Mouse (Mus musculus) frontal cortex, postnatal 36 days (tissue): ENCODE measurements around the gene Inpp4a.

Source experiments
- DNase-seq, 2 experiments: peaks; one replicate each; pipeline ENCODE4 v3.0.0; 2022; ENCODE audit warnings: low spot score in 2 of 2

Inpp4a gene

DNA sequence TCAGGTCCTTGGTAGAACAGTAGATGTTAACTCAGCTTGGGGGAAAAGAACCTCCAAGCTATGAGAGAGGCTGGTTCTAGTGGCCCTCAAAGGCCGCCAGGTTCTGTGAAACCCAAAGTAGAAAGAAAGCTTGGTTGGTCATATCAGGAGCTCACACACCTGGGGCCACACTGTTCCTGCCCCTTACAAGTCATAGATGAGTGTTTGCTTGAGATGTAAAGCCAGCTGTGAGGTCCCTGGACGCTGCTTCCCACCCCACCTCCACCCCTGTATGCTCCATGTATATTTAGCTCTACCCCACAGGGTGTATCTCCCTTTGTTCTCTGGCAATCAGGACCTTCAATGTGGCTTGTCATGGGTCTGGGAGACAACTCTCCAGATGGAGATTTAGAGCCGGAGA, 109.0 kb downstream of the Inpp4a start:
- DNase-seq: no peak

DNA sequence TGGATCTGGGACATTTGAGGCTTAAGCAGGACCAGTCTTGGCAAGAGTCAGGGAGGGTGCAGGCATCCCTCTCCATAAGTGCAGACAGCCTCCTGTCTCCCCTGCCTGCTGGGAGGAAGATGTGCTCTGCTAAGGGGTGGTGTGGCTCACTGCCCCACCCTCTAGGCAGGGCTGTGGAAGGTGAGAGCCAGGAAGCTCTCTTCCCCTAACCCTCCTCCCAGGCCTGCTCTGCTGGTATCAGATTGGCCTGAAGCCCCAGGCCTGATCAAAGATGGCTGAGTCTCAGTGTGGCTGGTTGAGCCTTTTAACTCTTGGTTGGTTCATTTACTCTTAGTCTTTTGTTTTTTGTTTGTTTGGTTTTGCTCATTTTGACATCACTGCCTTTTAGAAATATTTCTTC, 110.0 kb downstream of the Inpp4a start:
- no peak for DNase-seq

DNA sequence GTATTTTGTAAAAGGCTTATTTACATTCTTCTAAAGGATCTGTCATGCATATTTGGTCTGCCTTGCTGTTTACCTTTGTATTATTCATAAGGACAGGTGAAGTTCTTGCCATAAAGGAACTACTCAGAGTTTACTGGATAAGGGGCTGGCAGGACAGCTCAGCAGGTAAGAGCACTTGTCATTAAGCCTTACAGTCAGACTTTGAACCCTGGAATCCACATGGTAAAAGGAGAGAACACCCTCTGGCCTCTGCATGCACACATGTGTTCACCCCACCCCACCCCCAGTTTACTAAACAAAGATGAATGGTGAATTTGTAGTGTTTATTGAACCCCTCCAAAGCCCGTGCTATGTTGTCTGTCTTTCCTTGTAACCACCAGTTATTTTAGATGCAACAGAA, 115.7 kb downstream of the Inpp4a start:
- DNase-seq: no peak

DNA sequence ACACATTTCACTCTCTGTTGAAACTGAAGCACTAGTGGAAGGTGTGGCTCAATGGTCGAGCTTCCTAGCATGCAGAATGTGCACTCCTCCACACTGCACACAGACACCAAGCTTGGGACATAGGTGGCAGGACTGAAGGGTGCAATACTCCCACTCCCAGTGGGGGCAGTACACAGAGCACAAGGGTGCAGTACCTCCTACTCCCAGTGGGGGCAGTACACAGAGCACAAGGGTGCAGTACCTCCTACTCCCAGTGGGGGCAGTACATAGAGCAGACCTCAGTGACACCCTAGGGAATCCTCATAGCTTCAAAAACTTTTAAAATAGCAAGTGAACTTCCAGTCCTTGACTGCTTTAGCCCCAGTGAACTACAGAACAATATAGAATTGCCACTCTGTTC, 119.8 kb downstream of the Inpp4a start:
- peak; percentile 21 to 53 for DNase-seq

DNA sequence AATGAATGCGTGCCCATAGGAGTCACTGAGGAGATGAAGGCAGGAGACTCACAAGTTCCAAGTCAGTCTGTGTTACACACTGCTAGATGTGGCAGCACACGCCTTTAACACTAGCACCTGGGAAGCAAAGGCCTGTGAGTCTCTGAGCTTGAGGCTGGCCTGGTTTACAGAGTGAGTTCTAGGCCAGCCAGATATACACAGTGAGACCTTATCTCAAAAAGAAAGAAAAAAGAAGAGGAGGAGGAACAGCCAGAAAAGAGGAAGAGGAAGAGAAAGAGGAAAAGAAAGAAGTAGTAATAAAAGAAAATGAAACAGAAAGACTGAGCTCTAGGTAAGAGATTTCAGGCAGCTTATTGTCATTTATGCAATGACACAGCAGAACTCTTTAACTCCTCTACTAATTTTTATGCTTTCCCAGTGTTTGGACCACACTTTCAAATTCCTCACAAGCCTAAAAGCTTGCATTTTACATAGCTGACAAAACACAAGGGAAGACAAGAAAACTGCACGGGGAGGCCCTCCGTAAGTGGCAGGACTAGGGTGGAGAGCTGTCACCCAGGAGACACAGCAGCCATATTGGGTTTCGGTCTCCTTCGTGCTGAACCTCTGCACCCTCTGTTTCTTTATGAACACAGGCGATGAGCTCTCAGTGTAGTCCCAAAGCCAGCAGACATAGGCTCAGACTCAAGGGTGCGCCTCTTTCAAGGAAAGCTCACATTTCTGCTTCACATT, 127.6 kb downstream of the Inpp4a start:
- no peak for DNase-seq

DNA sequence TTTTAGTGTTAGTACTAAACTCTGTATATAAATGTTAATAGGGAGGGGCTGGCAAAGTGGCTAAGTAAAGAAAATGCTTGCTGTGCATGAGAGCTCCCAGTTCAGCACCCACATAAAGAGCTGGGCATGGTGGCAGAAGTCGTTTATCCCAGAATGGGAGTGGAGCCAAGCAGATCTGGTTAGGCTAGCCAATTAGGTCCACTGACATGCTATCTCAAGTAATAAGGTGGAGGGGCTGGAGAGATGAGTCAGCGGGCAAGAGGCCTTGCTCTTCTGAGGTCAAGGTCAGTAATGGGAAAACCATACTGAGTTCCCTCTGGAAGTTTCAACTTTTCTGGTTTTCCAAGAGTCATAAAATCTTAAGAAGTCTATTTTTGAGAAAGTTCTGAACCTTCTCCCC, 129.2 kb downstream of the Inpp4a start:
- no peak for DNase-seq

DNA sequence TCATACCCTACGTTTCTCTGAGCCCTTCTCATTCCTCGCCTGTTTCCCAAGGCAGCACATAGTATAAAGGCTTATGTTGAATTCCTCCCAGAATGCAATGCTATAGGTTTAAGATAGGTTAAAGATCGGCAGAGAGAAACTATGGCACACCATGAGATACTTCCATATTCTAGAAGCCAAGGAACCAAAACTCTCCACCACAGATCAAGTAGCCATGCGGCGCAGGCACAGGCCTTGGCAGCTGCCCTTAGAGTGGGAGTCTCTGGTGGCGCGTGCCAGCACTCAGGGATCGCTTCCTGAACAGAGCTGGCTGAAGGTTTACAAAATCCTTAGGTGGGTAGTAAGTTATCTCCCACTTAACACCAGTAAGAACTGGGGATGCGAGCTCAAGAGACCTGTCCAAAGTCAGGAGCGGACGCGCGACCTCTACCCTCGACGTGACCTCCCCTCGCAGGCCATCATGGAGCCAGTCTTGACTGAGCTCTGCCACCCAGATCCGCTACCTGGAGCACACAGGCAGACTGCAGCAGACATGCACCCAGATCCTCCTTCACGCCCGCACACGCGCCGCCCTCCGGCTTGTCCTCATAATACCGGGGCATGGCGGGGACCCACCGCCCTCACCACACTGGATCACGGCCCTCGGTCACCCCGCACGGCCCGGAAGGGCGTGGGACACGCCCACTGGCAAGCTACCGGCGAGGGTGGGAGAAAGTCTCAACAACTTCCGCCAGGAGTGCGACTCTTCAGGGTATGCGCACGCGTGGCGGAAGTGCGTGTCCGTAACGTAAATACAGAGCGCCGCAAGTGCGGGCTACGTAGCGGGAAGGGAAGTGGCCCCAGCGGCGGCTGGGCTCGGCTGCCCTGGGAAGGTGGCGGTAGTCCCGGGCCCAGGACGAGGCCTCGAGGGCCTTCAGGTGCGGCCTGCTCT, 130.0 kb downstream of the Inpp4a start, which contains the start of the genes Coa5 and Unc50:
TSS of gene Coa5 (minus strand) at position 738 of the 931 bp plus-strand sequence.
TSS of gene Unc50 (plus strand) at position 774 of the 931 bp plus-strand sequence.
- peak; percentile 95 to 96 for DNase-seq

DNA sequence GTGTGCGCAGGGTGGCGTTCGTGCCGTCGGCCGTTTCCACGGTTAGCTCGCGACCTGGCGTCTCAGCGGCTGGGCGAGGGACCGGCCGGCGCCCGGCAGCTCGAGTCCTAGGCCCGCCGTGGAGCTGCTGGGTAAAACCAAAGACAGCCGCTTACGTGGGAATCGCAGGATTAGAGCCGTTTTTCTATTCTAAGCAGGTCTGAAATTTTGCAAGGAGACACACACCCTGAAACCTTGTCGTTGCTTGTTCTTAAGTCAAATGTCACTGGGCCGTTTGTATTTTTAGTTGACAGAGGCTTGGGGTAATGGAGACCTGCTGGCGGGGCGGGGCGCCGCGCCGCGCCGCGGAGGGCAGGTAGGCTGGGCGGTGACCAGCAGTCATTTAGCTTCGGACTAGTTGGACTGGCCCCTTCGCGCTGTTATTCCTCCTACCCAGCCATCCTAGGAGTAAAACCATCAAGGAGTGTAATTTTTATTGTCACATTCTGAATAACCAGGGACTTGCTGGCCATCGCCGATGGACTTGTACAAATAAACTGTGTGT, 130.7 kb downstream of the Inpp4a start:
- DNase-seq: no peak

DNA sequence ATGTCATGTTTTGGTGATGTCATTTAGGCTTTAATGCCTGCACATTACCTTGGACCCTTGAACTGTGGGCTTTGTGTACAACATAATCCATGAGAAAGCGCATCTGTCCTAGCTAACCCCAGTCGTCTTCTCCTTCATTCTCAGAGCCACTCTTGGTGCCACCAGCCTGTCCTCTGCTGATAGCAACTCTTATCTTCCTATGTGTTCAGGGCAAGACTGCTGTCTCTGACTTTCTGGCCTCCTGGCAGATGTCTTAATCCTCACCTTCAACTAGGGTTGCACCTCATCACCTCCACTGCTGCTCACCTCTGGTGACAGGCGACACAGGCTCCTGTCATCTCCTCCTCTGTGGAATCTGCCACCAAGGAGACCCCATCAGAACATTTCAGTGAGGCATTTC, 136.8 kb downstream of the Inpp4a start:
- DNase-seq: no peak

DNA sequence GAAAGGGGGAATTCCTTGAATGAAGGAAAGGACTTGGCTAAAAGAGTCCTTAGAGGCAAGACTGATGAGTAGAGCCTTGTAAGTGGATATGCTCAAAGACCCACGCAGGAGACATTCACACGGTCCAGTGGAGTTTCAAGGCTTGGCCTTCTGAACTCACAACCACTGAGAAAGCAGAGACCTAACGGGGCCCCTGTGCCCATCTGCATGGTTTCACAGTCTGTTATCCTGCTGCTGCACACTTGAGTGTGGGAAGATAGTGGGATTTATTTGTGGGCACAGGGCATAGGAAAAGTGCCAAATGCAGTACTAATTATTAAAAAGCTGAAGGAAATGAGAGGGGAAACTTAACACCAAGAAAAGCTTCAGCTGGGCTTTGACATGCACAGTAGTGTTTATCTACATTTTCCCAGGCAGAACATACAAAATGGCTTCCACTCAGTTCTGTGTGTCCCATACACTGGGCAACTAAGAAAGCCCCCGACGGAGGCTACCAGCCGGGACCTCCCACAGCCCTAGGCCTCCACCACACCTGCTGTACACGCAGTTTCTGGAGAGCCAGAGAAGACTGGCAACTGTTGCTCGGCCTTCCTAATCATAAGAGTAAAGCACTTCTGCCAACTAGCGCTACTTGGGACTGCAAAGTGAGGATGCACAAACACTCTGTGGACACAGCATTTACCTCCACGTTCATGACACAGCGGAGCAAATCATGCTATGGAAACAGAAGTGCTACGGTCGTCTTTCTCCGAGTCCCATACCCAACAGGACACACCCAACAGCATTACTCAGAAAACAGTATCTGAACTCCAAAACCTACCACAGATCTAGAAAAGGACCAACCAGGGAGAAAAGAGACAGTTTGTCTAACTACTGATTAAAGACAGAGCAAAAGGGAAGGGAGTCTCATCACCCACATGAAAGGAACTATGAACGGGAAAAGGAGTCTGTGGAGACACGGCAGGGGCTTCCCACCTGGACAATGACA, 143.5 kb downstream of the Inpp4a start:
- DNase-seq: no peak

DNA sequence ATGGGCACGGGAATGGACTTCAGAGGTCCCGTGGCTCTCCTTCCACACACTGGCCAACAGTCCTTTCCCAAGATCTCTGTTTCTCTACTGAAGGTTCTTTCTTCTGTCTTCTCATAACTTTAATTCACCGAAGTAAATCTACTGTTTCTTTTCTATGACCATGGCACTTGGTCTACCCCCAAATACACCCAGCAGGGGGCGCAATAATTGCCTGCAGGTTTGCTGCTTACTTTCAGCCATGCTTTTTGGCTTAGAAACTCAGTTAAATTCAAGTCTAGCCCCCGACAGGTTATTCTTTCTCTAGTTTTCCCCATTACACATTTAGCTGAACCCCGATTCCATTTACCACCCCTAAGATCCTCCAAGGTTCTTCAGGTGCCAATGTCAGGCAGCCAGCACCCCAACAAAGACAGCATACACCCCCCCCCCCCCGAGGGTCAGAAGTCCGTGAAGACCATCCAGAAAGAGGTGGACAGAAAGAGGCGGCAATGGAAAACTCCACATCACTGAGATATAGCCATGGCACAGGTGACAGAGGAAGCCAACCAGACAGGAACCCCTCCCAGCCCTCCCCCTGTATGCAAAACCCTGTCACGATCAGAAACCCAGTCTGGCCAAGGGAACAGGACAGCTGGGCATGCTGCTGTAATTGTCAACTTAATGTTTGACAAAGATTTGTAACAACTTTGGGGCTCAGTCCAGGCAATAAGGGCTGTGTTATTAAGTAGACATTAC, 148.9 kb downstream of the Inpp4a start:
- DNase-seq: peak; percentile 31 to 60

DNA sequence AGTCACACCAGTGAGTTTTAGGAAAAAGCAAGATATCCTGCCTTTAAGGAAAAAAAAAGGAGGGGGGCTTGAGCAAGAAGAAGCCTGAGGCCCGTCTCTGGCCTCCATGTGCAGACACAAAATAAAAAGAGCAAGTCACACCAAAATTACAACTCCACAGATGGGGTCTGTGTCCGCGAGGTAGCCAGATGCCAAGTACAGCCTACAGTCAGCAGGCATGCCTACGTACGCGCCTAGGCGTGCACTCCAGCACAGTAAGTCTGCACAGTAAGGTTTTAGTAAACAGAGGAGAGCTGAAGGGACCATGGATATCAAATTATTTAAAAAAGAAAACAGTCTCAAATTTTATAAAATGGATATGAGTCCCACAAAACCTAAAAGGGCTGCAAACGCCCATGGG, 151.6 kb downstream of the Inpp4a start:
- peak; percentile 25 to 44 for DNase-seq

DNA sequence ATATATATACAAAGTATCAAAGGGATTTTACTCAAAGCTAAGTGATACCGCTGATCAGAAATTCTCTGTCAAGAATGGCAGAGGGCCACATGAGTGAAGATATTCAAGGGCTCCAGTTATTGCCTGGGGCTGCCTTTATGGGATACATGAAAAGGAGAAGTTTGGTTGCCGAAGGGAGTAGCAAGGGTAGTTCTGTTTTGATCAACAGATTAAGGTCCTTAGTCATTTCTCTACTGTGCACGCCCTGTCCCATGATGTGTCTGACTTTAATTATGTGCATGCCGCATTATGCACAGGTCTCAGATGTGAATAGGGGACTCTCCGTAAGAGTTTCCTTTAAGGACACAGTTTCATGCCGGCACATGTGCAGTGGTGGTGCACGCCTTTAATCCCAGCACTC, 157.9 kb downstream of the Inpp4a start:
- DNase-seq: no peak
